Mouse (Mus musculus): ENCODE results near the gene Map2k6.

- TF ChIP-seq POLR2A (IDR thresholded peaks at IDR 0.05; ENCODE audit: control insufficient read depth, extremely low read depth, insufficient read depth, low read length, poor library complexity) = no peak
- no peak for TF ChIP-seq CTCF (IDR thresholded peaks at IDR 0.05; ENCODE audit: borderline replicate concordance, control insufficient read depth, extremely low read depth, insufficient read depth, low read length, poor library complexity)
Observed at GRCm38 (mm10) chr11:110497743-110498142, 98.8 kb downstream of the Map2k6 start.
